Mouse (Mus musculus): ENCODE measurements at regions not wholly inside any gene's neighbourhood (a gene's known extent, or its start where the extent isn't known, plus 50 kb on each side); places are given as distances from the start of the nearest gene placed in this dataset.

DNA sequence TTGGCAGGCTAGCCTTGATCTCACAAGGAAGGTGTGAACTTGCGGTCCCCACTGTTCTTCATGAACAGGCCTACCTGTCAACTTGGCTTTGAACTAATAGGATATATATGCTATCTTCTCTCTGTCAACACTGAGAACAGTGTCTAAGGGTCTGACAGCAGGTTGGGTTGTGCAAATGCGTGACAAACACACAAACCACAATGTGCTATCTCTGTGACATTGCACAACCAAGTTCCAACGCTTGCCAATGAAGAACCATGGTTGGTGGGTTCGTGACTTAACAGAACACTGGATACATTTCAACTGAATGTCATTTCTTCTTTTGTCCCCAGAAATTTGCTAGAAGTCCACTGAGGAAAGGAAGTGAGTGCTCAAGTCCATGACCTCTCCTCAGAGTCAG is 696.8 kb upstream of the 4930412O13Rik start:
- DNase-seq (ENCODE audit: low read depth) = no peak

DNA sequence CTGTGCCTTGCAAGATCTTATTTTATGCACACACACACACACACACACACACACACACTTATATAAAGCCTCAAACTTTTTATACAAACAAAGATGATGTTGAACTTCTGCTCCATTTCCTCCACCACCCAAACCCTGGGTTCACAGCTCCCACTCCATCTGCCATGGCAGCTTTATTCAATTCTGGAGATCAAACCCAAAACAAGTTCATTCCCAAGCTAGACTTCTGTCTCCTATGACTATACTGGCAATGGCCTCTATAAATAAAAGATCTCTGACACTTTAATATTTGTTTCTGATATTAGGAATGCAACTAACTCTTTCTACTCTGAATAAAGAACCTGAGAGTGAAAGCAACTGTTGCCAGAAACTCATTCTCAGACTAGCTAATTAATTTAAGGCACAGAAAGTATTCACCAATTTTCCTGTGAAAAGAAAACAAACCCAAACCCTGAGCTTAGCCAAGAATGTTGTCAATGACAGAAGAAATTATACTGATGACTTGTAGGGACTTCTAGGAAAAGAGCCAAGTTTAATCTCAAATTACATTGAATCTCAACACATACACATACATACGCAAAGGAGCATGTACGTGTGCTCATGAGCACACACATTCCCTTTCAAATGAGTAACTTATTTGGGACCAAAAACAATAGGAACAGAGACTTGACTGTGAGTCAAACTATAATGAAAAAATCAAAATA is 695.1 kb upstream of the 4930412O13Rik start:
- DNase-seq (ENCODE audit: low read depth) = no peak

DNA sequence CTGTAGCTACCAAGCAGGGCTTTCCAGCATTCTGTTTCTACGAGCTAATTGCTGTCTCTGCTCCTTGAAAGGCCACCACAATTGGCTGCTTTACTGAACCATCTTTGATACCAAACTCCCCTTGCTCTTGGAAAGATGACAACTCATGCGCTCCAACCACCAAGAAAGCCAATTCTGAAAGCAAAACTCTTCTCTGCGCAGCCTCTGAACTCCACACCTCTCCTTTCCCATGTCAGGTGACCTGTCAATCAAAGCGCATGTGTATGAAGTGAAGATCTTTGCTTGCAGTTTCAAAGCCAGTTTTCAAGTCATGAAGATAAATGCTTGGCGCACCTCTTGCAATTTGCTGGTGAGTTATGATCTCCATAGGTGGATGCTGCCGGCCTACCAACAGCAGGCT is 687.9 kb upstream of the 4930412O13Rik start:
- DNase-seq (ENCODE audit: low read depth) = no peak

DNA sequence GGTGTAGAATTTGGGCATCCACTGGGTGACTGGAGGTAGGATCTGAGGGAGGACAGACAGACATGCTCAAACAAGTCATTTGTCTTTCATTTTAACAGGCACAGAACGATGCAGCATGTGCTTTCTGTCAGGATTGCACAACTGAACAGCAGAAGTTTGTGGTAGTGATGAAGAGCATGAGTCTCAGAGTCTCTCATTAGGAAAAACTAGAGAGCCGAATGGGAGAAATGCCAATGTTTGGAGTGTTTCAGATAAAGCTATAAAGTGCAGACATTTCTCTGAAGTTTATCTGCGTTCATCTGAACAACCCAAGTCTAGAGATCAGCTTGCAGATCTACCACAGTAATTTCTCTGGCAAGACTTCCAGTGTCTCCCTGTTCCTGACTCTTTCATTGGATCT is 684.0 kb upstream of the 4930412O13Rik start:
- DNase-seq (ENCODE audit: low read depth) = peak; percentile 91

DNA sequence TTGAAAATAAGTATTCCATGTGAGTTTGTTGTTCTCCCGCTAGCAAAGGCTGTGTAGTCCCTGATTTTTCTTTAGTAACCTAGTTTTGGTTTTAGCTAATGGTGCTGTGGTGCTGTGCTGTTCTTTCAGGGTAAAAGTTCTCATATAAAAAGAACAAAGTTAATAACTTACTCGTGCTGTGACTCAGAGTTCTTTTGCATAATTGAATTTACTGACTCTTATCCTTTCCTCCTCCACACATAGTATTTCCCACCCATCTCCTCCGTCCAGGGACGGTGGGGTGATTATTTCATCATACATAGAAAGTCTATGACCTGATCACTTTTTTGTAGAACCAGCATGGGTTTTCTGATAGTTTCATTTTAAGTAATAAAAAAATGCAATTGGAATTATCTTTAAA is 673.1 kb upstream of the 4930412O13Rik start:
- no peak for DNase-seq (ENCODE audit: low read depth)

All from gonadal fat pad, adult 2 months (tissue).